Mouse (Mus musculus) brain, embryonic 18.5 days (tissue): Measurements from ENCODE around the gene Bcl2l11.
"Not testable (repeated sequence)": the region's sequence is repeated elsewhere in the genome, so short reads cannot be mapped to it uniquely, and the experiment has no call there.

ENCODE experiments used
- DNase-seq: peaks from one replicate; pipeline ENCODE4 v3.0.0-alpha.2; 2012; ENCODE audit warnings: low read depth, low spot score

The Bcl2l11 gene

DNA sequence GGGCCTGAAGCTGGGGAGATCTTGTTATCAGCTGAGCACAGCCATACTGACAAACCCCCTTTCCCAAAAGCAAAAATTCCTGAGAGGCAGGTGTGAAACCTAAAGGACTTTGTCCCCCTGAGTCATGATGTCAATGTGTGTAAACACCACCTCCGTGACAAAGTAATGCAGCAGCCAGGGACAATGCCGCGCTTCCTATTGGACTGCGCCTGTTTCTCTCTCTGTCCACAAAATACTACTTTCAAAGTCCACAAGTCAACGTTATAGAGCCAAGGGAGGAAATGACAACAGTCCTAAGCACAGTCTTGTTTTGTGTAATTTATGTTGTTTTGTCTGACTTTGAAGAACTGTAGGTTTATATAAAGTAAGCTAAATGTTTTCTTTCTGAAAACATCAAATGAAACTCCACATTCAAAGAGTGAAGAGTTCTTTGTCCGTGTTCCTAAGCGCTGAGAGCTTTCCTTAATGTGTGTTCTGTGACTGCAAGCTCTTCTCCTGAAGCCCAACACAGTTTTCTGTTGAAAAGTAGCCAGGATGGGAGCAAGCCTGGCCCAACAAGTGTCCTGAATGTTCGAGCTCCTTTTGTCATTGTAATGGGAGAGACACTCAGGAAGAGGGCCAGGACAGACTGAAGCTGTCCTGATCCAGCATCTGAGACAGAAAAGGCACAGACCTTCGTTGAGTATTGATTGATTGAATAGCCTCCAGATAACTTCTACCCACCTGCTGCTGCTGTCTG is 48.9 kb downstream of the Bcl2l11 start:
- DNase-seq, result no peak

DNA sequence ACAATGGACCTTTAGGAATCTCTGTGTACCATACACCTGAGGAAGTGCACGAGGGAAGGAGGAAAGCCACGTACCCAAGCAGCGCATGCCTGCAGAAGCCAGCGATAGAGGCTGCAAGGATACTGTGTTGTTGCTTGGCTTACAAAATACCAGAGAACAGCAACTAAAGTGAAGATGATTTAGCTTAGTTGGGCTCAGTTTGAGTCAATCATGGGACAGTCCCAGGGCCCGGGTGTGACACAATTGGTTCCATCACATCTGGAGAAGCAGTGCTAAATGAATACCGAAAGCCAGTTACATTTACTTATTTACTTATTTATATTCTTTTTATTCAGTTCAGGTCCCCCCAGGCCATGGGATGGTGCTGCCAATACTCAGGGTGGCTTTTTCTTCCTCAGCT is 49.8 kb downstream of the Bcl2l11 start:
- DNase-seq, result no peak

GRCm38 (mm10) chr2:128176391-128177044 is 50.7 kb downstream of the Bcl2l11 start:
- no peak for DNase-seq

DNA sequence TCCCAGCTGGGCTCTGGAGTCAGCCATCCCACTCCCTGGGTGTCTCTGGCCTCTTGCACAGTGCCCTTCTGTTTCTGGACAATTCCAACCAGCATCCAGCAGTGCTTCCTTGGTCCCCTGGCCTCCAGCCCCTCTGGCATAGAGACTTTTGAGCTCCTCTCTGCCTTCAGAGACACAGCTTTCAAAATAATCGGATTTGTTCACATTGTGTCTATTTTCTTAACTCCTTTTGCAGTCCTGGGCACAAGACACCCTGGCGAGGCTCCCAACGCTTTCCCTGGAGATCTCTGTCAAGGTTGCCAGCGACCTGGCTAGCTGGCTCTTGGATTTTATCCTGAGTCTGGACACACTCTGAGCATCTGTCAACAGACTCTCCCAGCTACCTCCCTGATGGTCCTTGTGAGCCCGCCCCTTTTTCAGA is 51.4 kb downstream of the Bcl2l11 start:
- no peak for DNase-seq

GRCm38 (mm10) chr2:128179126-128179807 is 53.4 kb downstream of the Bcl2l11 start:
- DNase-seq, result no peak

GRCm38 (mm10) chr2:128179808-128180379 is 54.1 kb downstream of the Bcl2l11 start:
- DNase-seq, result no peak

- DNase-seq, result not testable (repeated sequence)
Observed at GRCm38 (mm10) chr2:128182181-128182580, 56.3 kb downstream of the Bcl2l11 start.

DNA sequence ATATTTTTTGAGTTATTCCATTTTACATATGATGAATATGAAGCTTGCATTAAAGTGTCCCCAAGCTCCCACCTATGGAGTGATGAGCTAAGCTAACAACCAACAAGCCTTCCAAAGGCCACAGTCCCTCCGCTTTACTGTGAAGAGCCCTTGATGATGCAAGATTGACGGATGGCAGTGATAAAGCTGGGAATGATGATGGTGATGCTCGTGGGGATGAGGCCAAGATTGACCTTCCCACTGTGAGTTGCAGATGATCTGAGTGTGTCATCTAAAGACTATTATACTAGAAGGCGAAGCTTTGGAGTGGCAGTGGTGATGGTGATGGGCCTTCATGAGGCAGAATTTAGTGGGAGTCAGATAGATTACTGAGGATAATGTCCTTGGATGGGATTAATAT is 56.9 kb downstream of the Bcl2l11 start:
- DNase-seq, result no peak

DNA sequence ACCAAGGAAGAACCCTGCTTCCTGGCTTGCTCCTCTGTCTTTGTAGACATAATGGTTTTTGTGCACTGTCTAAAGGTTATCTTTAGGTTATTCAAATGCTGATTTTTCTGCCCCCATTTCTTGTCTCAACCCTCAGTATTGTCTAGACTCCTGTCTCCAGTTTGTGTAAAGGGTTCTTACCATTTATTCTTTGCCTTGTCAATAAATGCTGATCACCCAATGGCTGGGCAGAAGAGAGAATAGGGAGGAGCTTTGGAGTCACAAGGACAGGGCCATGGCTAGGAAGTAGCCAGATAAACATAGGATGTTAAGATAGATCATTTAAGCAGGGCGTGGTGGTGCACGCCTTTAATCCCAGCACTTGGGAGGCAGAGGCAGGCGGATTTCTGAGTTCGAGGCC is 57.9 kb downstream of the Bcl2l11 start:
- DNase-seq, result no peak

GRCm38 (mm10) chr2:128185942-128186341 is 60.1 kb downstream of the Bcl2l11 start:
- DNase-seq, result no peak

DNA sequence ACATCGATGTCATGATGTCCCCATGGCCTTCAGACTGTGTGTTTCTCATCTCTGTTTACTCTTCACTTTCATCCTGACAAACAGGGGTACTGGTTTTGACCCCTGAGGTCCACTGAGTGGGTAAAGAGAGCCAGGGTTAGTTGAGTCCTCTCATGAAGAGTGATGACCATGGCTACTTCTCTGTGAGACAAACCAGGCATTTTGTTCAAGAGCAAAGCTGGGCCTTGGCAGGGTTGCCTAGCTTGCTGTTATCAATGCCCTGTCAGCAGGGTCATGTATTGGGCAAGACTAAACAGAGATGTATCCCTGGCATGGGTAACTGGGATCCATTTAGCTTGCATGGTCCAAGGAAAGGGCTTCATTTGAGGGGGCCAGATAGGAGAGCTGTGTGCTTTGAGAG is 61.4 kb downstream of the Bcl2l11 start:
- no peak for DNase-seq

GRCm38 (mm10) chr2:128188461-128188860 is 62.6 kb downstream of the Bcl2l11 start:
- DNase-seq, result no peak

DNA sequence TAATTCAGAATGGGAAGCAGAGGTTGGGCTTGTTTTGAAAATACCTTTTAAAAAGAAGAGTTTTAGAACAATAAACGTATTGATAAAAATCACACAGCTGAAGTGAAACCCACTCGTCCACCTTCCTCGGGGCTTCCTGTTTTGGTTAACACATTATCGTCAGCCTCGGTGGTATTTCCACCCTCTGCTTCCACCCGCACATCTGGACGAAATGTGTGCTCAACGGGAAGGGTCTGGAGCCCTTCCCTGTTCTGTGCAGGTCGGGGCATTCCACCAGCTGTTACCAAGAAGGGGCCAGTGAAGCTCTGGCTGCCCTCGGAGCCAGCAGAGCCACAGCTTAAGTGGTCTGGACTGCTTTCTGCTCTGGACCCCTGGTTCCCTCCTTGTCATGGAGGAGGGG is 63.9 kb downstream of the Bcl2l11 start:
- no peak for DNase-seq

DNA sequence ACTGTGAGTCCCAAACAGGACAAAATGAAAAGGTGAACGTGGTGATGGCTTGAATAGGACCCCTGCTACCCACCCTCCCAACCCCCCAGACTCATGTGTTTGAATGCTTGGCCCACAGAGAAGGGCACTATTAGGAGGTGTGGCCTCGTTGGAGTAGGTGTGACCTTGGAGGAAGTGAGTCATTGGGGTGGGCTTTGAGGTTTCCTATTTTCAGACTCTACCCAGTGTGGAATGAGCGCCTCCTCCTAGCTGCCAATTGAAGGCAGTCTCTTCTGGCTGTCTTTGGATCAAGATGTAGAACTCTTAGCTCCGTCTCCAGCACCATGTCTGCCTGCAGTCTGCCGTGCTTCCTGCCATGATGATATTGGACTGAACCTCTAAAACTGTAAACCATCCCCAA is 64.4 kb downstream of the Bcl2l11 start:
- no peak for DNase-seq

GRCm38 (mm10) chr2:128193411-128193810 is 67.6 kb downstream of the Bcl2l11 start:
- no peak for DNase-seq

GRCm38 (mm10) chr2:128197379-128197778 is 71.5 kb downstream of the Bcl2l11 start:
- no peak for DNase-seq

DNA sequence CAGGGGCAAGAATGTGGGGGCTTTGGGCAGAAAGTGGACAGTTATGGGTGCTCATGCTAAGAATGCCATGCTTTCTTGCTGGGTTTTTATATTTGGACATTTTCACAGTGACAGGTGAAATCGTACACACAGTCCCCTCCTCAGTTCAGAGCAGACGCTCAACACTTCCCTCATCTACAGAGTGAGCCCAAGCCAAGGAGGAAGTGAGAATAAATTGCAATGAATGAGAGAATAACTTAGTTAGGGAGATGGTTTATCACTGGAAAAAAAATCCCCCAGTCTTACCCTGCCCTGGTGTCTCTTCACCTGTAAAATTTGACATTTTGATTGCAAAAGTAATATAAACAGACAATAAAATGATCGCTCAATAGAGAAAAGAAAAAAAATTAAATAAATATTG is 77.3 kb downstream of the Bcl2l11 start:
- no peak for DNase-seq

DNA sequence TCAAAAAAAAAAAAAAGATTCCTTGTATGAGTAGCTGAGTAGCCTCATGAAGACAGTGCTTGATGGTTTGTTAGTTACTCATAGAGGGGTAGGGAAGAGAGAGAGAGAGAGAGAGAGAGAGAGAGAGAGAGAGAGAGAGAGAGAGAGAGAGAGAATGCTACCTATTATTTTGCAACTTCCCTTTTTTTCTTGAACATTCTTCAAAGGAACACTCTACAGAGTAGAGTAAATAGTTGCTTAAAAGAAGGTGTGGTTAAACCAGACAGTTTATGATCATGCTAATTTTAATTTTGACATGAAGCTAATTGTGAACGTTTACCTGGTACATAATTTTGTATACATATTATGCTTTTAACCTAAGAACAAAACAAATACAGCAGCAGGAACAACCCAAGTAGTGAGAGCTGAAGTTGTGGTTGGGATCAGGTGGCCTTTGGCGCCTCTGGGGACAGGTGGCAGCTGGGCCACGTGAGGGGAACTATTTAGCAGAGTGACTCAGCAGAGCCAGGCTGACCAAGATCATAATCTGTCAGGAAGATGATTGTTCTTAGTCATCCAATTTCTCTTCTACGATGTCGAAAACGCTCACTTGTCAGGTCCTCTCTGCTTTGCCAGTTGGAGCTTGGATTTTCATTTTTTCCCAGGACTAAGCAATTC is 78.0 kb downstream of the Bcl2l11 start:
- DNase-seq, result no peak

GRCm38 (mm10) chr2:128208541-128208940 is 82.7 kb downstream of the Bcl2l11 start:
- no peak for DNase-seq

- no peak for DNase-seq
Observed at GRCm38 (mm10) chr2:128209841-128210329, 84.0 kb downstream of the Bcl2l11 start.

DNA sequence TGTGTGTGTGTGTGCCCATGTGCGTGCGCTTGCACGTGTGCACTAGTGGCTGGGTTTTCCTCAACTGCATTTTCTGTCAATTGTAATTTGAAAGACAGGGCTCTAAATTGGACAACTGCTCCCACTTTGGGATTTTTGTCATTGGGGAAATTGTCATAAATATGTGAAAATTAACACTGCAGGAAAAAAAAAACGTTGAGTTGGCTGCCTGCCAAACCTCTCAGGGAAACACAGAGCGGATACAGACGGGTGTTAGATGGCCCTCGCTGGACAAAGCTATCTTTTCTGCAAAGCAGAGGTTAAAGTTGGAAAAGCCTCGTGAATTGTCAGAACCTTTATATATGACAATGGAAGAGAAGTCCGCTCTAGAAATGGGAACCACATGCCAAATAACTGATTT is 84.5 kb downstream of the Bcl2l11 start:
- DNase-seq, result no peak
